Mouse (Mus musculus) stomach, embryonic 14.5 days (tissue): ENCODE results near the gene Frmd4a. TPM values are rescaled to one million over a fixed set of nuclear protein-coding genes. Genes with fewer than 3 reads are reported as not detected.

ENCODE experiments used
- ATAC-seq: fragments of 200-750 bp; cut with Nextera tagmentation; 2 replicates; pipeline ENCODE4 v1.8.0; 2017; ENCODE audit warnings: low read depth, moderate TSS enrichment; ENCODE audit not compliant: insufficient number of reproducible peaks, insufficient read depth, low FRiP score
- H3K27ac ChIP-seq: fragments of 300-500 bp; sonication (generic); 2 replicates; pipeline ENCODE4 v1.5.1; 2014; ENCODE audit warnings: mild to moderate bottlenecking, low read length, moderate library complexity, mixed read lengths
- H3K27me3 ChIP-seq: fragments of 300-500 bp; sonication (generic); 2 replicates; pipeline ENCODE4 v1.6.1; 2014; ENCODE audit warnings: low read length, control low read depth, mixed read lengths; ENCODE audit not compliant: control insufficient read depth, insufficient read depth
- H3K36me3 ChIP-seq: fragments of 300-500 bp; sonication (generic); 2 replicates; pipeline ENCODE4 v1.6.1; 2014; ENCODE audit warnings: mild to moderate bottlenecking, control low read depth, low read length, moderate library complexity, mixed read lengths; ENCODE audit not compliant: control insufficient read depth, insufficient read depth
- H3K4me1 ChIP-seq: fragments of 300-500 bp; sonication (generic); 2 replicates; pipeline ENCODE4 v1.6.1; 2014; ENCODE audit warnings: low read length, control low read depth, mixed read lengths; ENCODE audit not compliant: control insufficient read depth, insufficient read depth
- H3K4me2 ChIP-seq: fragments of 300-500 bp; sonication (generic); replicated peaks from 2 replicates; pipeline ENCODE4 v1.6.1; 2014; ENCODE audit warnings: low read depth, low read length, control low read depth
- H3K4me3 ChIP-seq: fragments of 300-500 bp; sonication (generic); 2 replicates; pipeline ENCODE4 v1.5.1; 2014; ENCODE audit warnings: low read depth, low read length, control low read depth
- H3K9ac ChIP-seq: fragments of 300-500 bp; sonication (generic); replicated peaks from 2 replicates; pipeline ENCODE4 v1.6.1; 2014; ENCODE audit warnings: low read depth, mild to moderate bottlenecking, control low read depth, low read length, moderate library complexity, mixed read lengths
- H3K9me3 ChIP-seq: fragments of 300-500 bp; sonication (generic); 2 replicates; pipeline ENCODE4 v1.6.1; 2016; ENCODE audit warnings: low read depth, low read length, control low read depth; ENCODE audit not compliant: control insufficient read depth
- WGBS: fragments of 180-500 bp; shearing (Covaris S2); extraction: QIAGEN DNeasy Blood & Tissue Kit; methylation state at CpG from one replicate; pipeline ENCODE4 v1.1.7; 2014; 5-methylcytosine and 5-hydroxymethylcytosine counted together
- polyA plus RNA-seq: library from polyadenylated mRNA; unstranded; fragments of >200 nt; fragmentation: Nextera tagmentation; extraction: Ambion mirVana; gene quantifications from 2 replicates; pipeline ENCODE4 v1.2.1, GENCODE M21; 2014

Gene Frmd4a
- polyA plus RNA-seq, 1 experiment from 2014 or later = 42.4 TPM

- 36% methylated on average over 2 of the region's 2 CpGs for WGBS
- ATAC-seq = 0 out of 2 replicates have a peak, but pooled peaks have one; percentile 18
- Histone ChIP-seq H3K36me3 (no peaks in the 10 kb centered on the region), H3K4me1 (peaks cover 5% of the 10 kb centered on the region; the same call in 1 of the 2 replicates), H3K9me3 (no peaks in the 10 kb centered on the region), H3K4me3 (no peak overlapping the region), H3K9ac (no peak overlapping the region), H3K27ac (no peak overlapping the region), H3K4me2 (no peak overlapping the region), H3K27me3 (no peaks in the 10 kb centered on the region)
These were observed 444.0 kb downstream of the Frmd4a start for GRCm38 (mm10) chr2:4461514-4461913.

GRCm38 (mm10) chr2:4462480-4462879 is 445.0 kb downstream of the Frmd4a start:
- no peak overlapping the region for H3K4me2 ChIP-seq

GRCm38 (mm10) chr2:4466084-4466483 is 448.6 kb downstream of the Frmd4a start:
- H3K4me3 ChIP-seq = no peak overlapping the region
- no peak overlapping the region for H3K4me2 ChIP-seq
- 29% methylated on average over 3 of the region's 3 CpGs for WGBS
- no peaks in the 10 kb centered on the region for H3K36me3 ChIP-seq
- H3K27me3 ChIP-seq = no peaks in the 10 kb centered on the region
- no peak for ATAC-seq
- H3K27ac ChIP-seq = peak overlapping the region; percentile 30
- H3K4me1 ChIP-seq = peaks cover 5% of the 10 kb centered on the region; the same call in 1 of the 2 replicates
- H3K9me3 ChIP-seq = peaks cover 4% of the 10 kb centered on the region; the same call in 1 of the 2 replicates
- H3K9ac ChIP-seq = no peak overlapping the region

More at GRCm38 (mm10) chr2:4462480-4462879, 445.0 kb downstream of the Frmd4a start:
- ATAC-seq = peak; percentile 79; the same call in 1 of the 2 replicates
- Histone ChIP-seq H3K27ac (no peak overlapping the region), H3K4me1 (peaks cover 5% of the 10 kb centered on the region; the same call in 1 of the 2 replicates), H3K36me3 (no peaks in the 10 kb centered on the region), H3K9me3 (no peaks in the 10 kb centered on the region), H3K9ac (no peak overlapping the region), H3K4me3 (no peak overlapping the region), H3K27me3 (no peaks in the 10 kb centered on the region)
- 36% methylated on average over 11 of the region's 11 CpGs for WGBS

GRCm38 (mm10) chr2:4467314-4467713 is 449.8 kb downstream of the Frmd4a start:
- peaks cover 4% of the 10 kb centered on the region; the same call in 1 of the 2 replicates for H3K9me3 ChIP-seq
- no peak overlapping the region for H3K9ac ChIP-seq
- no peak overlapping the region for H3K4me2 ChIP-seq
- H3K27ac ChIP-seq = no peak overlapping the region
- peaks cover 5% of the 10 kb centered on the region; the same call in 1 of the 2 replicates for H3K4me1 ChIP-seq
- no peak overlapping the region for H3K4me3 ChIP-seq
- H3K36me3 ChIP-seq = no peaks in the 10 kb centered on the region
- WGBS = 93% methylated on average over 7 of the region's 7 CpGs
- no peak for ATAC-seq
- no peaks in the 10 kb centered on the region for H3K27me3 ChIP-seq

GRCm38 (mm10) chr2:4472760-4473480 is 455.4 kb downstream of the Frmd4a start:
- H3K9me3 ChIP-seq = peaks cover 4% of the 10 kb centered on the region; the same call in 1 of the 2 replicates
- WGBS = 67% methylated on average over 7 of the region's 7 CpGs
- H3K36me3 ChIP-seq = peaks cover 6% of the 10 kb centered on the region
- no peak for ATAC-seq
- H3K4me1 ChIP-seq = no peaks in the 10 kb centered on the region
- H3K9ac ChIP-seq = no peak overlapping the region
- H3K27me3 ChIP-seq = no peaks in the 10 kb centered on the region
- H3K4me2 ChIP-seq = no peak overlapping the region
- no peak overlapping the region for H3K4me3 ChIP-seq
- no peak overlapping the region for H3K27ac ChIP-seq

- H3K9me3 ChIP-seq = 0 out of 2 replicates have a peak, but pooled peaks cover under 1% of the 10 kb centered on the region
- no peaks in the 10 kb centered on the region for H3K4me1 ChIP-seq
- peaks cover 6% of the 10 kb centered on the region for H3K36me3 ChIP-seq
- no peaks in the 10 kb centered on the region for H3K27me3 ChIP-seq
- no peak for ATAC-seq
- no peak overlapping the region for H3K4me3 ChIP-seq
- no peak overlapping the region for H3K27ac ChIP-seq
- H3K4me2 ChIP-seq = no peak overlapping the region
- 66% methylated on average over 8 of the region's 8 CpGs for WGBS
- H3K9ac ChIP-seq = no peak overlapping the region
These were observed 456.5 kb downstream of the Frmd4a start for GRCm38 (mm10) chr2:4473866-4474538.

- no peak overlapping the region for H3K4me3 ChIP-seq
- no peaks in the 10 kb centered on the region for H3K4me1 ChIP-seq
- H3K36me3 ChIP-seq = peaks cover 6% of the 10 kb centered on the region
- no peak overlapping the region for H3K27ac ChIP-seq
- no peak overlapping the region for H3K9ac ChIP-seq
- H3K27me3 ChIP-seq = no peaks in the 10 kb centered on the region
- peak; percentile 23; the same call in 1 of the 2 replicates for ATAC-seq
- H3K4me2 ChIP-seq = no peak overlapping the region
- no peaks in the 10 kb centered on the region for H3K9me3 ChIP-seq
These were observed 457.0 kb downstream of the Frmd4a start for GRCm38 (mm10) chr2:4474539-4474937.

DNA sequence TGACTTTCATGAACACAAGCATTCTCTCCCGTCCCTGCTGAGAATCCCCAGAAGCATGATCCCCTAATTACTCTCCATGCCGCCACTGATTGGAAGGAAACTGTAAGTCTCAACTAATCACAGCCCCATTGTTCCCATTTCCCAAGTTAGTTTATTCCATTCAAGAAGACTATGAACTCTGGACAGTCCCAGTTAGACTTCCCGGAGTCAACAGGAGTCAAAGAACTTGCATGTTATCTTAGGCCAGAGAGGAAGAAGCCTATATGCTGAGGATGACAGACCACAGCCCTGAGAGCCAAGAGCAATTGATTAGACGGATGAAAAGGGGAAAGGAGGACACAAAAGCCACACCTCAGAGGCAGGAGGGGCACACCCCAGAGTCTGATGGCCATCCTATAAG is 458.5 kb downstream of the Frmd4a start:
- no peak for ATAC-seq
- no peaks in the 10 kb centered on the region for H3K27me3 ChIP-seq
- H3K4me2 ChIP-seq = no peak overlapping the region
- no peaks in the 10 kb centered on the region for H3K4me1 ChIP-seq
- 63% methylated on average over 4 of the region's 4 CpGs for WGBS
- H3K27ac ChIP-seq = no peak overlapping the region
- no peaks in the 10 kb centered on the region for H3K9me3 ChIP-seq
- no peak overlapping the region for H3K4me3 ChIP-seq
- peaks cover 6% of the 10 kb centered on the region for H3K36me3 ChIP-seq
- H3K9ac ChIP-seq = no peak overlapping the region
